Mouse (Mus musculus): ENCODE data around the gene Spry2.
A peak's percentile ranks its signal among the peaks of the same experiment; 100 is the strongest.

- TF ChIP-seq EP300 (IDR thresholded peaks at IDR 0.05) (no peak), CTCF (IDR thresholded peaks at IDR 0.05) (peak; percentile 66)
Measured at GRCm38 (mm10) chr14:105924712-105925111, 28.1 kb upstream of the Spry2 start.
